Mouse (Mus musculus) thymus, adult 2 months (tissue): ENCODE results near the gene Adam8. TPM values are rescaled to one million over a fixed set of nuclear protein-coding genes. Genes with fewer than 3 reads are reported as not detected.
A peak's percentile ranks its signal among the peaks of the same experiment; 100 is the strongest.

Source experiments
- DNase-seq: peaks from one replicate; pipeline ENCODE4 v3.0.0; 2021
- H3K27ac ChIP-seq: fragments of 200-500 bp; 2 replicates; pipeline ENCODE4 v1.5.1; 2012; ENCODE audit warnings: low read length, control low read depth; ENCODE audit not compliant: control insufficient read depth, insufficient read depth
- H3K27me3 ChIP-seq: fragments of 200-500 bp; 2 replicates; pipeline ENCODE4 v1.6.1; 2012; ENCODE audit warnings: mild to moderate bottlenecking, low read length, moderate library complexity, mixed read lengths; ENCODE audit not compliant: control insufficient read depth, insufficient read depth
- H3K36me3 ChIP-seq: fragments of 200-500 bp; 2 replicates; pipeline ENCODE4 v1.6.1; 2012; ENCODE audit warnings: mild to moderate bottlenecking, low read length, moderate library complexity; ENCODE audit not compliant: control insufficient read depth, insufficient read depth
- H3K4me1 ChIP-seq: fragments of 200-500 bp; replicated peaks from 2 replicates; pipeline ENCODE4 v1.6.1; 2012; ENCODE audit warnings: low read length; ENCODE audit not compliant: control insufficient read depth, insufficient read depth
- H3K4me3 ChIP-seq: fragments of 200-500 bp; 2 replicates; pipeline ENCODE4 v1.5.1; 2012; ENCODE audit warnings: mild to moderate bottlenecking, low read length, control low read depth, moderate library complexity; ENCODE audit not compliant: control insufficient read depth, insufficient read depth
- CTCF ChIP-seq: fragments of 200-500 bp; IDR thresholded peaks from 2 replicates; pipeline ENCODE4 v1.5.1; 2012; ENCODE audit warnings: mild to moderate bottlenecking, control low read depth, low read length, moderate library complexity, borderline replicate concordance; ENCODE audit not compliant: control insufficient read depth, poor library complexity, insufficient read depth; ENCODE audit errors: extremely low read depth
- POLR2A ChIP-seq: fragments of 200-500 bp; IDR thresholded peaks from 2 replicates; pipeline ENCODE4 v1.6.1; 2012; ENCODE audit warnings: mild to moderate bottlenecking, low read length, control low read depth, moderate library complexity; ENCODE audit not compliant: control insufficient read depth, poor library complexity, insufficient read depth; ENCODE audit errors: extremely low read depth
- WGBS: fragments of 180-500 bp; shearing (Covaris S2); methylation state at CpG from one replicate; pipeline ENCODE4 v1.1.7; 2018; 5-methylcytosine and 5-hydroxymethylcytosine counted together
- polyA plus RNA-seq: library from polyadenylated mRNA; depleted of rRNA; stranded (reverse); fragments of >200 nt; gene quantifications from 2 replicates; pipeline ENCODE4 v1.2.3, GENCODE M21; 2012

Gene Adam8
- polyA plus RNA-seq, 1 experiment, result 37.6 TPM

GRCm38 (mm10) chr7:139980778-139981177 lies 11.6 kb downstream of the Adam8 start:
- 48% methylated on average over 3 of the region's 3 CpGs for WGBS
- Histone ChIP-seq H3K27me3 (no peaks in the 10 kb centered on the region), H3K36me3 (no peaks in the 10 kb centered on the region), H3K4me1 (peaks cover 9% of the 10 kb centered on the region), H3K27ac (no peak overlapping the region), H3K4me3 (no peak overlapping the region)
- no peak for DNase-seq
- TF ChIP-seq POLR2A, result no peak
- TF ChIP-seq CTCF, result no peak

- WGBS, result 50% methylated on average over 13 of the region's 13 CpGs
- Histone ChIP-seq H3K4me1 (peaks cover 16% of the 10 kb centered on the region), H3K27ac (no peak overlapping the region), H3K4me3 (no peak overlapping the region), H3K27me3 (no peaks in the 10 kb centered on the region), H3K36me3 (no peaks in the 10 kb centered on the region)
- TF ChIP-seq CTCF (no peak), POLR2A (no peak)
- no peak for DNase-seq
These were observed 13.2 kb downstream of the Adam8 start for GRCm38 (mm10) chr7:139979011-139979719.

GRCm38 (mm10) chr7:139978278-139978892 lies 14.0 kb downstream of the Adam8 start, which contains the start of gene 6430531B16Rik:
Gene 6430531B16Rik, minus strand, starts transcription at chr7:139978755.
- WGBS, result 13% methylated on average over 32 of the region's 32 CpGs
- H3K27me3 ChIP-seq, result no peaks in the 10 kb centered on the region
- DNase-seq, result peak; percentile 83
- H3K27ac ChIP-seq, result no peak within 1 kb of the TSS
- peaks cover 20% of the 10 kb centered on the region for H3K4me1 ChIP-seq
- H3K36me3 ChIP-seq, result no peaks in the 10 kb centered on the region
- H3K4me3 ChIP-seq, result peak within 1 kb of the TSS; percentile 26
- TF ChIP-seq POLR2A, result no peak
- no peak for TF ChIP-seq CTCF

GRCm38 (mm10) chr7:139975471-139975870 lies 16.9 kb downstream of the Adam8 start:
- H3K4me1 ChIP-seq, result peaks cover 31% of the 10 kb centered on the region
- TF ChIP-seq POLR2A (no peak), CTCF (no peak)
- no peak overlapping the region for H3K4me3 ChIP-seq
- no peaks in the 10 kb centered on the region for H3K27me3 ChIP-seq
- H3K27ac ChIP-seq, result no peak overlapping the region
- DNase-seq, result no peak
- H3K36me3 ChIP-seq, result no peaks in the 10 kb centered on the region
- WGBS, result 91% methylated on average over 5 of the region's 5 CpGs

DNA sequence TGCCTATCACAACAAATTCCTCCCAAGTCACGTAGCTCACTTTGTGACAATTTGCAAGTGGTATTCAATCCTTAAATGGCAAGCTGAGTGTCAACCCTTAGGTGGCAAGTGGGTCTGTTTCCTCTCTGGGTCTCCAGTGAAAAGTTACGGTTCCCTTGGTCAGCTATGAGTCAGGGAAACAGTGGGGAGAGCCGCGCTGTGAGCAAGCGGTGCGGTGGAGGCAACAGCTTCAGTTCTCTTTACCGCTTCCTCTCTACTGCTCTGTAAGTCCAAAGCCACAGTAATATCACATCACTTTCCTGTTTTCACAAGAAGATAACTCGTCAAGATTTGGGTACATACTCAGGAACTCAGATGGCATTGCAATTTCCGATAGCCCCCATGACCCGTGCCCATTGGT lies 18.1 kb downstream of the Adam8 start:
- TF ChIP-seq POLR2A (no peak), CTCF (no peak)
- DNase-seq, result no peak
- Histone ChIP-seq H3K27me3 (no peaks in the 10 kb centered on the region), H3K27ac (peak overlapping the region; percentile 26; the same call in 1 of the 2 replicates), H3K36me3 (no peaks in the 10 kb centered on the region), H3K4me1 (peaks cover 31% of the 10 kb centered on the region), H3K4me3 (no peak overlapping the region)
- 11% methylated on average over 10 of the region's 10 CpGs for WGBS

DNA sequence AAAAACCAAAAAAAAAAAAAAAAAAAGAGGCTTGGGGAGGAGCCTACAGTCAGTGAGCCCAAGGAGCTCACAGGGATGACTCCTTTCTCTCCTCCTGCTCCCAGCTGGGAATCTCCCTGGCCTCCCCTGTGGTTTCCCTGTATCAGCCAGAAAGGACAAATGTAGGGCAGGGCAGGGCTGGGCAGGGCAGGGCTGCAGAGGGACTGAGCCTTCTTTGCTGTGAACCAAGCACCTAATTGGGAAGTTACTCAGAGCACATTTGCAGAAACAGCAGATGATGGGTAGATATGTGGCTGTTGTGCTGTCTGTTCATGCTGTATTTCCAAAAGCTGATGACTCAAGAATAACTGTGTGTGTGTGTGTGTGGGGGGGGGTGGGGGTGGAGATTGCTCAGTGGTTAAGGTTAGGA lies 19.4 kb downstream of the Adam8 start:
- TF ChIP-seq POLR2A (no peak), CTCF (no peak)
- Histone ChIP-seq H3K27me3 (no peaks in the 10 kb centered on the region), H3K4me1 (peaks cover 22% of the 10 kb centered on the region), H3K36me3 (no peaks in the 10 kb centered on the region), H3K4me3 (no peak overlapping the region), H3K27ac (no peak overlapping the region)
- no peak for DNase-seq
